Mouse (Mus musculus): Measurements from ENCODE around the gene Tmem141. TPM values are rescaled to one million over a fixed set of nuclear protein-coding genes. Genes with fewer than 3 reads are reported as not detected.

The Tmem141 gene
- polyA plus RNA-seq, 1 experiment from 2014 or later, result 33.3 TPM

GRCm38 (mm10) chr2:25575432-25576027 lies 46.3 kb downstream of the Tmem141 start:
- Histone ChIP-seq H3K9me3 (ENCODE audit: control insufficient read depth, low read length) (no peaks in the 10 kb centered on the region), H3K4me2 (replicated peaks; ENCODE audit: low read depth) (peak overlapping the region; percentile 80), H3K9ac (ENCODE audit: low read length) (peak overlapping the region; percentile 55), H3K4me3 (ENCODE audit: low read depth, low read length) (peak overlapping the region; percentile 50), H3K27ac (replicated peaks) (peak overlapping the region; percentile 83), H3K4me1 (replicated peaks; ENCODE audit: control insufficient read depth, insufficient read depth) (peaks cover 7% of the 10 kb centered on the region; the same call in 1 of the 2 replicates), H3K27me3 (ENCODE audit: control insufficient read depth, insufficient read depth, low read length) (peaks cover 26% of the 10 kb centered on the region), H3K36me3 (ENCODE audit: control insufficient read depth, insufficient read depth, low read length) (no peaks in the 10 kb centered on the region)
- TF ChIP-seq CTCF (IDR thresholded peaks at IDR 0.05; ENCODE audit: low read depth) (no peak), EP300 (optimal IDR thresholded peaks at IDR 0.05) (no peak)
- ATAC-seq (ENCODE audit: low FRiP score, low TSS enrichment) (no peak), DNase-seq (ENCODE audit: low spot score) (peak; percentile 51)
- WGBS, result 10% methylated on average over 21 of the region's 21 CpGs

DNA sequence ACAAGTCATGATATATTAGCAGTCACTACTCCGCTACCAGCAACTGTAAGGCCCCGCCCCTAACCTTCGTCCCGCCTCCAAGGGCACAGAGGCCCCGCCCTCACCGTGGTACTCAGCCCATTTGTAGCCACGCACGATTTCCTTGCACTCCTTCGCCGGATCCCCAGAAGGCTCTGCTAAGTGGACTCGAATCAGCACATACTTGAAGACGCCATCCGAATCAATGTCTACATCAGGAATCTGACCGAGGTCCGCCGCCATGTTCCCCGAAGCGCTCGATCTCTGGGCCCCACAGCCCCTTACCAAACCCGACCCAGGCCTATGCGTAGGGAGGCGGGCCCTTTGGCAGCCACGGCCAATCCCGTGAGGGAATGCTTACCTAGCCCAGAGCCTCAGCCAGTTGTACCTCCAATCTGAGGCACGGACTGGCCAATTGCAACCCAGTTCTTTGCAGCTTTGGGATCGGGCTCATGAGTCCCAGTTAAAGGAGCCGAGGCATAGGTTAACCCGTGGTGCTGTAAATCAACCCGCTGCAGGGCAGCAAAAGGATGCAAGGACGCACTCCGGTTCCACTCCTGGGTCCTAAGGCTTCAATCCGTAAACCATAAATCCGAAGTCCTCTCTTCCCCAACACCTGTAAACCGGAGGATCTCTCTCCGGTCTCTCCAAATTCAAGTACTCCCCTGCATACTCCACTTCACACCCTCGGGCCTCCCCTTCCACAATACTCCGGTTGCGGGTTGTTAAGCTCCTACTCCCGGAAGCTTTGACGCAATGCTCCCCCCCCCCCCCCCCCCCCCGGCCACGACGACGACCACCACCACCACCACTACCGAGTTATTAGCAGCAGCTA lies 47.0 kb downstream of the Tmem141 start, which contains the start of the genes Mamdc4 and Phpt1:
Gene Mamdc4 (minus strand): TSS at position 267 of the 853 bp plus-strand sequence.
Gene Phpt1 (minus strand): TSS at position 646 of the 853 bp plus-strand sequence.
- H3K27me3 ChIP-seq (ENCODE audit: control insufficient read depth, insufficient read depth, low read length), result peaks cover 23% of the 10 kb centered on the region
- peak within 1 kb of the TSS; percentile 80 for H3K4me2 ChIP-seq (replicated peaks; ENCODE audit: low read depth)
- WGBS, result under 1% methylated on average over 40 of the region's 45 CpGs
- ATAC-seq (ENCODE audit: low FRiP score, low TSS enrichment), result peak; percentile 97
- peak within 1 kb of the TSS; percentile 50 for H3K4me3 ChIP-seq (ENCODE audit: low read depth, low read length)
- TF ChIP-seq CTCF (IDR thresholded peaks at IDR 0.05; ENCODE audit: low read depth) (no peak), EP300 (optimal IDR thresholded peaks at IDR 0.05) (no peak)
- peak within 1 kb of the TSS; percentile 83 for H3K27ac ChIP-seq (replicated peaks)
- H3K9ac ChIP-seq (ENCODE audit: low read length), result peak within 1 kb of the TSS; percentile 55
- peaks cover 7% of the 10 kb centered on the region; the same call in 1 of the 2 replicates for H3K4me1 ChIP-seq (replicated peaks; ENCODE audit: control insufficient read depth, insufficient read depth)
- DNase-seq (ENCODE audit: low spot score), result peak; percentile 97
- no peaks in the 10 kb centered on the region; the same call in 1 of the 2 replicates for H3K36me3 ChIP-seq (ENCODE audit: control insufficient read depth, insufficient read depth, low read length)
- H3K9me3 ChIP-seq (ENCODE audit: control insufficient read depth, low read length), result no peaks in the 10 kb centered on the region

- Histone ChIP-seq H3K27ac (replicated peaks) (0 out of 2 replicates have a peak overlapping the region, but pooled peaks have one; percentile 49), H3K27me3 (ENCODE audit: control insufficient read depth, insufficient read depth, low read length) (peaks cover 16% of the 10 kb centered on the region), H3K9me3 (ENCODE audit: control insufficient read depth, low read length) (no peaks in the 10 kb centered on the region), H3K36me3 (ENCODE audit: control insufficient read depth, insufficient read depth, low read length) (no peaks in the 10 kb centered on the region; the same call in 1 of the 2 replicates), H3K4me3 (ENCODE audit: low read depth, low read length) (peak overlapping the region; percentile 50), H3K4me1 (replicated peaks; ENCODE audit: control insufficient read depth, insufficient read depth) (peaks cover 4% of the 10 kb centered on the region; the same call in 1 of the 2 replicates), H3K9ac (ENCODE audit: low read length) (peak overlapping the region; percentile 48), H3K4me2 (replicated peaks; ENCODE audit: low read depth) (peak overlapping the region; percentile 80)
- 12% methylated on average over 11 of the region's 11 CpGs for WGBS
- ATAC-seq (ENCODE audit: low FRiP score, low TSS enrichment), result no peak
- no peak for TF ChIP-seq CTCF (IDR thresholded peaks at IDR 0.05; ENCODE audit: low read depth)
- no peak for TF ChIP-seq EP300 (optimal IDR thresholded peaks at IDR 0.05)
- peak; percentile 14 for DNase-seq (ENCODE audit: low spot score)
Observed at GRCm38 (mm10) chr2:25574136-25574535, 47.7 kb downstream of the Tmem141 start.

GRCm38 (mm10) chr2:25573068-25573467 lies 48.7 kb downstream of the Tmem141 start:
- no peak overlapping the region for H3K27ac ChIP-seq (replicated peaks)
- no peaks in the 10 kb centered on the region for H3K9me3 ChIP-seq (ENCODE audit: control insufficient read depth, low read length)
- H3K9ac ChIP-seq (ENCODE audit: low read length), result no peak overlapping the region
- H3K27me3 ChIP-seq (ENCODE audit: control insufficient read depth, insufficient read depth, low read length), result peaks cover 10% of the 10 kb centered on the region; the same call in 1 of the 2 replicates
- DNase-seq (ENCODE audit: low spot score), result no peak
- H3K36me3 ChIP-seq (ENCODE audit: control insufficient read depth, insufficient read depth, low read length), result no peaks in the 10 kb centered on the region; the same call in 1 of the 2 replicates
- no peak for ATAC-seq (ENCODE audit: low FRiP score, low TSS enrichment)
- WGBS, result 95% methylated on average over 2 of the region's 2 CpGs
- no peak overlapping the region for H3K4me3 ChIP-seq (ENCODE audit: low read depth, low read length)
- H3K4me2 ChIP-seq (replicated peaks; ENCODE audit: low read depth), result no peak overlapping the region
- TF ChIP-seq EP300 (optimal IDR thresholded peaks at IDR 0.05) (no peak), CTCF (IDR thresholded peaks at IDR 0.05; ENCODE audit: low read depth) (no peak)
- H3K4me1 ChIP-seq (replicated peaks; ENCODE audit: control insufficient read depth, insufficient read depth), result peaks cover 4% of the 10 kb centered on the region; the same call in 1 of the 2 replicates

DNA sequence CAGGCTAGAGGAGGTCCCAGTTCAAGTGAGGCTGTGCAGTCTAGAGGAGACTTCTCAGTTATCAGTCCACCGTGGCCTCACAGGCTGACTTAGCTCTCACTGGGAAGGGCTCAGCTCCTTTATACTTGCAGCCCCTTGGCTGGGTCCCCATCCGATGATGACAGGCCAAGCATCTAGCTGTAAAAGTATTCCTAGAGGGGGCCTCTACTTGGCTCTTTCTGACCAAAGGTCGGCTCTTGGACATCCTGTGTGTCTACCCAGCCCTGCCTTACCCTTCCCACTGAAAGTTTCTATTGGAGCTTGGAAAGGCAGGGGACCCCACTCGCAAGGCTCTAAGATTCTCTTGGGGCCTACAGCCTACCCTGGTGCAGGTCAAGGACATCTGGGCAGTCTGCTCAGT lies 50.6 kb downstream of the Tmem141 start:
- ATAC-seq (ENCODE audit: low FRiP score, low TSS enrichment) (no peak), DNase-seq (ENCODE audit: low spot score) (no peak)
- WGBS, result 89% methylated on average over 4 of the region's 4 CpGs
- Histone ChIP-seq H3K9me3 (ENCODE audit: control insufficient read depth, low read length) (no peaks in the 10 kb centered on the region), H3K27me3 (ENCODE audit: control insufficient read depth, insufficient read depth, low read length) (no peaks in the 10 kb centered on the region), H3K4me2 (replicated peaks; ENCODE audit: low read depth) (no peak overlapping the region), H3K4me3 (ENCODE audit: low read depth, low read length) (no peak overlapping the region), H3K4me1 (replicated peaks; ENCODE audit: control insufficient read depth, insufficient read depth) (peaks cover 4% of the 10 kb centered on the region; the same call in 1 of the 2 replicates), H3K27ac (replicated peaks) (no peak overlapping the region), H3K9ac (ENCODE audit: low read length) (no peak overlapping the region), H3K36me3 (ENCODE audit: control insufficient read depth, insufficient read depth, low read length) (no peaks in the 10 kb centered on the region; the same call in 1 of the 2 replicates)
- TF ChIP-seq CTCF (IDR thresholded peaks at IDR 0.05; ENCODE audit: low read depth), result no peak
- no peak for TF ChIP-seq EP300 (optimal IDR thresholded peaks at IDR 0.05)

Other genes with a start within 250 kb of the Tmem141 start
- 14.1 and 16.6 TPM in 2 replicates for gene Sapcd2, start 249.7 kb downstream of the Tmem141 start, polyA plus RNA-seq (2015; fragmentation: Nextera tagmentation; extraction: Ambion mirVana)
- 21.2 and 23.3 TPM in 2 replicates for gene Entpd2, start 226.1 kb downstream of the Tmem141 start, polyA plus RNA-seq (2015; fragmentation: Nextera tagmentation; extraction: Ambion mirVana)
- 52.8 and 53.0 TPM in 2 replicates for gene Npdc1, start 222.7 kb downstream of the Tmem141 start, polyA plus RNA-seq (2015; fragmentation: Nextera tagmentation; extraction: Ambion mirVana)
- 0.12 TPM in 1 of 2 replicates, not detected in the other for gene Fut7, start 198.7 kb downstream of the Tmem141 start, polyA plus RNA-seq (2015; fragmentation: Nextera tagmentation; extraction: Ambion mirVana)
- 1.7 and 2.6 TPM in 2 replicates for gene Abca2, start 193.3 kb downstream of the Tmem141 start, polyA plus RNA-seq (2015; fragmentation: Nextera tagmentation; extraction: Ambion mirVana)
- gene Clic3, start 165.2 kb downstream of the Tmem141 start, polyA plus RNA-seq (2015; fragmentation: Nextera tagmentation; extraction: Ambion mirVana), result 246 and 272 TPM in 2 replicates
- gene Paxx, start 160.9 kb downstream of the Tmem141 start, polyA plus RNA-seq (2015; fragmentation: Nextera tagmentation; extraction: Ambion mirVana), result 51.7 and 59.7 TPM in 2 replicates
- gene Ptgds, start 152.0 kb downstream of the Tmem141 start, polyA plus RNA-seq (2015; fragmentation: Nextera tagmentation; extraction: Ambion mirVana), result 4.7 and 5.2 TPM in 2 replicates
- not detected in 2 replicates for gene Lcn12, start 128.1 kb downstream of the Tmem141 start, polyA plus RNA-seq (2015; fragmentation: Nextera tagmentation; extraction: Ambion mirVana)
- 39.3 and 47.5 TPM in 2 replicates for gene Fbxw5, start 121.3 kb downstream of the Tmem141 start, polyA plus RNA-seq (2015; fragmentation: Nextera tagmentation; extraction: Ambion mirVana)
- gene C8g, start 120.3 kb downstream of the Tmem141 start, polyA plus RNA-seq (2015; fragmentation: Nextera tagmentation; extraction: Ambion mirVana), result 2.8 and 3.8 TPM in 2 replicates
- gene Traf2, start 75.1 kb downstream of the Tmem141 start, polyA plus RNA-seq (2015; fragmentation: Nextera tagmentation; extraction: Ambion mirVana), result 15.9 and 16.0 TPM in 2 replicates
- gene Edf1, start 64.2 kb downstream of the Tmem141 start, polyA plus RNA-seq (2015; fragmentation: Nextera tagmentation; extraction: Ambion mirVana), result 351 and 372 TPM in 2 replicates
- gene Mamdc4, start 47.2 kb downstream of the Tmem141 start, polyA plus RNA-seq (2015; fragmentation: Nextera tagmentation; extraction: Ambion mirVana), result 0.34 and 0.55 TPM in 2 replicates
- gene Phpt1, start 46.8 kb downstream of the Tmem141 start, polyA plus RNA-seq (2015; fragmentation: Nextera tagmentation; extraction: Ambion mirVana), result 87.0 and 87.5 TPM in 2 replicates
- 0.29 and 0.52 TPM in 2 replicates for gene Ajm1, start 40.2 kb downstream of the Tmem141 start, polyA plus RNA-seq (2015; fragmentation: Nextera tagmentation; extraction: Ambion mirVana)
- gene Rabl6, start 13.5 kb downstream of the Tmem141 start, polyA plus RNA-seq (2015; fragmentation: Nextera tagmentation; extraction: Ambion mirVana), result 30.9 and 32.2 TPM in 2 replicates
- 0.21 and 0.34 TPM in 2 replicates for gene Ccdc183, start 4.3 kb downstream of the Tmem141 start, polyA plus RNA-seq (2015; fragmentation: Nextera tagmentation; extraction: Ambion mirVana)
- 3.5 and 3.8 TPM in 2 replicates for gene Fcna, start 6.0 kb upstream of the Tmem141 start, polyA plus RNA-seq (2015; fragmentation: Nextera tagmentation; extraction: Ambion mirVana)
- 0.16 and 0.22 TPM in 2 replicates for gene Lcn8, start 31.1 kb upstream of the Tmem141 start, polyA plus RNA-seq (2015; fragmentation: Nextera tagmentation; extraction: Ambion mirVana)
- not detected in 2 replicates for gene Lcn5, start 35.9 kb upstream of the Tmem141 start, polyA plus RNA-seq (2015; fragmentation: Nextera tagmentation; extraction: Ambion mirVana)
- not detected in 2 replicates for gene Lcn6, start 54.8 kb upstream of the Tmem141 start, polyA plus RNA-seq (2015; fragmentation: Nextera tagmentation; extraction: Ambion mirVana)
- gene Lcn10, start 60.7 kb upstream of the Tmem141 start, polyA plus RNA-seq (2015; fragmentation: Nextera tagmentation; extraction: Ambion mirVana), result not detected in 2 replicates
- gene Obp2a, start 78.0 kb upstream of the Tmem141 start, polyA plus RNA-seq (2015; fragmentation: Nextera tagmentation; extraction: Ambion mirVana), result 0.39 TPM in 1 of 2 replicates, not detected in the other
- 53.9 and 55.6 TPM in 2 replicates for gene Bmyc, start 84.7 kb upstream of the Tmem141 start, polyA plus RNA-seq (2015; fragmentation: Nextera tagmentation; extraction: Ambion mirVana)
- not detected in 2 replicates for gene Obp2b, start 115.0 kb upstream of the Tmem141 start, polyA plus RNA-seq (2015; fragmentation: Nextera tagmentation; extraction: Ambion mirVana)
- not detected in 2 replicates for gene Lcn3, start 143.6 kb upstream of the Tmem141 start, polyA plus RNA-seq (2015; fragmentation: Nextera tagmentation; extraction: Ambion mirVana)
- gene Lcn11, start 155.0 kb upstream of the Tmem141 start, polyA plus RNA-seq (2015; fragmentation: Nextera tagmentation; extraction: Ambion mirVana), result not detected in 2 replicates
- 1.2 and 1.6 TPM in 2 replicates for gene Gm13539, start 160.3 kb upstream of the Tmem141 start, polyA plus RNA-seq (2015; fragmentation: Nextera tagmentation; extraction: Ambion mirVana)
- not detected in 2 replicates for gene Glt6d1, start 193.8 kb upstream of the Tmem141 start, polyA plus RNA-seq (2015; fragmentation: Nextera tagmentation; extraction: Ambion mirVana)
- gene Lcn9, start 201.1 kb upstream of the Tmem141 start, polyA plus RNA-seq (2015; fragmentation: Nextera tagmentation; extraction: Ambion mirVana), result not detected in 2 replicates
- 0.10 TPM in 1 of 2 replicates, not detected in the other for gene Sohlh1, start 225.2 kb upstream of the Tmem141 start, polyA plus RNA-seq (2015; fragmentation: Nextera tagmentation; extraction: Ambion mirVana)
- gene Kcnt1, start 241.7 kb upstream of the Tmem141 start, polyA plus RNA-seq (2015; fragmentation: Nextera tagmentation; extraction: Ambion mirVana), result 0.19 and 0.30 TPM in 2 replicates